Mouse (Mus musculus): ENCODE measurements around the gene 4930430F08Rik.

GRCm38 (mm10) chr10:100575294-100575693 lies 14.9 kb downstream of the 4930430F08Rik start:
- TF ChIP-seq CTCF (IDR thresholded peaks at IDR 0.05; ENCODE audit: low read depth, low read length), result no peak
- TF ChIP-seq POLR2A (IDR thresholded peaks at IDR 0.05; ENCODE audit: extremely low read depth, insufficient read depth, low read length), result no peak
